Comparison of ENCODE assay signal across 14 mouse cellular contexts in genomic region chr19:6491538-6491937, GRCm38 (mm10). TPM values are rescaled to one million over a fixed set of nuclear protein-coding genes. Genes with fewer than 3 reads are reported as not detected.
"Had no signal": no experiment of that assay in that cellular context is flagged by ENCODE, and none has a peak within 500 bp of the region (broad histone marks: within the 10 kb centered on the region; RNA-seq: fewer than 3 reads in every experiment).

No protein-coding gene starts in this region.

- H3K36me3 ChIP-seq: limb, embryonic 12.5 days; limb, embryonic 15.5 days; neural tube, embryonic 13.5 days had no signal

- ATAC-seq: liver, postnatal 0 days; lung, postnatal 0 days had no signal

- H3K9me3 ChIP-seq: limb, embryonic 12.5 days; limb, embryonic 15.5 days; megakaryocyte, embryonic 14.5 days; neural tube, embryonic 13.5 days had no signal

- H3K4me3 ChIP-seq: limb, embryonic 12.5 days; limb, embryonic 15.5 days; megakaryocyte, embryonic 14.5 days; neural tube, embryonic 13.5 days had no signal

- H3K27ac ChIP-seq: kidney, postnatal 0 days; limb, embryonic 12.5 days; limb, embryonic 15.5 days; liver, embryonic 14.5 days; neural tube, embryonic 13.5 days; stomach, postnatal 0 days had no signal

- H3K4me2 ChIP-seq: limb, embryonic 12.5 days; limb, embryonic 15.5 days; liver, embryonic 11.5 days; lung, embryonic 14.5 days; midbrain, embryonic 11.5 days; neural tube, embryonic 13.5 days had no signal

- H3K9ac ChIP-seq: limb, embryonic 15.5 days; liver, embryonic 14.5 days; liver, postnatal 0 days; lung, embryonic 14.5 days had no signal

- H3K4me1 ChIP-seq: limb, embryonic 12.5 days; limb, embryonic 15.5 days; megakaryocyte, embryonic 14.5 days had no signal

RNA-seq across cellular contexts. Expression of gene Slc22a12, which starts 51.3 kb away (rescaled TPM):
- polyA plus RNA-seq: limb, embryonic 12.5 days; limb, embryonic 15.5 days; liver, embryonic 11.5 days; liver, embryonic 14.5 days; liver, postnatal 0 days; lung, embryonic 14.5 days; midbrain, embryonic 11.5 days; midbrain, embryonic 14.5 days; neural tube, embryonic 13.5 days; stomach, embryonic 14.5 days; stomach, postnatal 0 days had no signal
